Mouse (Mus musculus): ENCODE data around the gene Eya2. TPM values are rescaled to one million over a fixed set of nuclear protein-coding genes. Genes with fewer than 3 reads are reported as not detected.
"Not testable (repeated sequence)": the region's sequence is repeated elsewhere in the genome, so short reads cannot be mapped to it uniquely, and the experiment has no call there.

Gene Eya2
- polyA plus RNA-seq (2012; rRNA removed), result 1.1 and 1.5 TPM in 2 replicates

GRCm38 (mm10) chr2:165594907-165595675 is at the start of gene Eya2:
Gene Eya2, plus strand, starts transcription at chr2:165595032.
- 2% methylated on average over 76 of the region's 83 CpGs for WGBS
- no peak for DNase-seq (ENCODE audit: low read depth, low spot score)

DNA sequence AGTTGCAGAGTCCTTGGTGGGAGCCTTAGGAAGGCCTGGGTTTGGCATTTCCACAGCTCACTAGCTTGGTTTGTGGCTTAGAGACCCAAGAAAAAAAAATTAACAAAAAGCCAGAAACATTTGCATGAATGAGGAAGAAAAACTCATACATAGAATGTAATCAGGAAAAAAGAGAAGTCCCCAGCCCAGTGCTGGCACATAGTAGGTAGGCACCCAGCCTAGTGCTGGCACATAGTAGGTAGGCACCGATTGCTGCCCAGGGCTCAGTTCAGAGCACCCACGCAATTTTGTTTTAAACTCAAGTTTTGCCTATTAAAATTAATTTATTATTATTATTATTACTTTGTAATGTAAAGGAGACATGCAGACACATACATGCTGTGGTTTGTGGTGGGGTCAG is 49.1 kb upstream of the Eya2 start:
- 89% methylated on average over 2 of the region's 2 CpGs for WGBS
- no peak for DNase-seq (ENCODE audit: low read depth, low spot score)

DNA sequence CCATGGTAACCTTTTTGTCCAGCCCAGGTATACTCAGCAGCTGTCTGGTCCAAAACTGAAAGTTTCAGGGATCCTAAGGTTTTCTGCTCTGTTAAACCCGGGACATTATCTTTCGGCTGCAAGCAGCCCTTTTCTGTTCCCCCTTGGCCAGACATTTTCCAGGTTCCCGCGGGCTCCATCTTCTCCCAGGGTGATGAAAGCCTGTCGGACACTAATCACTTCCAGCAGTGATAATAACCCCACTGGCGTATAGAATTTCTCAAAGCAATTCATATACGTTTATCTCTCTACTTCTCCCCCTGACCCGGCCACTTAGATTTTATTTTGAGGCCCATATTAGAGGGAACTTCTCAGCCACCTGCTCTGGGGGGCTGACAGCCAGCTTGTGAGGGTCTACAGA is 48.5 kb upstream of the Eya2 start:
- WGBS, result 77% methylated on average over 8 of the region's 8 CpGs
- no peak for DNase-seq (ENCODE audit: low read depth, low spot score)

DNA sequence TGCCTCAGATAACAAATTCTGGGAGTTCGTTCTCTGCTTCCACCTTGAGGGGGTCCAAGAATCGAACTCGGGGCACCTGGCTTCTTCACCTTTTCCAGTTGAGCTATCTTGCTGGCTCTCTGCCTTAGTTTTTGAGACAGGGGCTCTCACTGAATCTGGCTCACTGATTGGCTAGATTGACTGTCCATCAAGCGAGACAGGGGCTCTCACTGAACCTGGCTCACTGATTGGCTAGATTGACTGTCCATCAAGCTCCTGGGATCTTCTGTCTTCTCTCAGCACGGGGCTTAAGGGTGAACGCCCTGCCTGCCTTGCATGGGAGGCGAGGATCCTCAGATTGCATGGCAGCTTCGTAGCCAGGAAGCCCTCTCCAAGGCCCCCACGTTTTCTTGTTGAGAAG is 47.4 kb upstream of the Eya2 start:
- 55% methylated on average over 9 of the region's 9 CpGs for WGBS
- DNase-seq (ENCODE audit: low read depth, low spot score), result no peak

DNA sequence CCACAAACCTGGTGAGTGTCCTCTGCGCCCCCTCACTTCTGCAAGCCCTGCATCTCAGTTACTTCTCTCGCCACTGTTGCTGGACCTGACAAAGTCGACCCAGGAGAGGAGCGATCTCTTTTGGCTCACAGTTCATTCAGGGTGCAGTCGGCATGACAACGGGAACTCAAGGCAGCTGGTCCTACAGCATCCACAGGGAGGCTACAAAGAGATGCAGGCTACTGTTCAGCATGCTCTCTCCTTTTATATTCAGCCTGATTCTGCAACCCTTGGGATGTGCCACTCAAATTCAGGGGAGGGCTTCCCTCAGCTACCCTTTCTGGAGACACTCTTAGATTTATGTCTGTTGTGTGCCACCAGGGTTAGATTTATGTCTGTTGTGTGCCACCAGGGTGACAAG is 46.2 kb upstream of the Eya2 start:
- WGBS, result 75% methylated on average over 6 of the region's 6 CpGs
- DNase-seq (ENCODE audit: low read depth, low spot score), result no peak

GRCm38 (mm10) chr2:165550410-165550809 is 44.4 kb upstream of the Eya2 start:
- 75% methylated on average over 7 of the region's 7 CpGs for WGBS
- not testable (repeated sequence) for DNase-seq (ENCODE audit: low read depth, low spot score)

GRCm38 (mm10) chr2:165554066-165554465 is 40.8 kb upstream of the Eya2 start:
- DNase-seq (ENCODE audit: low read depth, low spot score), result no peak
- 83% methylated on average over 9 of the region's 9 CpGs for WGBS

DNA sequence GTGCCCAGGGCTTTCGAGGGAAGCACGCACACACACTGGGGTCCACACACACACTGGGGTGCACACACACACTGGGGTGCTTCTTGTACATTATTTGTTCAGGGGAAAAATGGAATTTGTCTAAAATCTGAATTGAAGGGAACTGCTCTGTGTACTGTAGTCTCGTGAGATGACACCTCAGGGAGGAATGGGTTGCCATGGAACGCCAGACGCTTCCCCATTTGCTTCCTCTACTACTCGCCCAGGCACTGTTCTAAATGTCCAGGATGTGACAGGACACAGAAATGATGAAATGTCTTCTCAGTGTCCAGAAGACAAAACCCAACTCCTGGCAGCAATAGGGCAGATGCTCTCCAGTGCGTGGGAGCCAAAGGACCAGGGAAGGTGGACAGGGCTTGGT is 37.6 kb upstream of the Eya2 start:
- 87% methylated on average over 7 of the region's 7 CpGs for WGBS
- DNase-seq (ENCODE audit: low read depth, low spot score), result no peak

- DNase-seq (ENCODE audit: low read depth, low spot score), result no peak
- WGBS, result 31% methylated on average over 11 of the region's 11 CpGs
These were observed 35.9 kb upstream of the Eya2 start for GRCm38 (mm10) chr2:165558916-165559315.

DNA sequence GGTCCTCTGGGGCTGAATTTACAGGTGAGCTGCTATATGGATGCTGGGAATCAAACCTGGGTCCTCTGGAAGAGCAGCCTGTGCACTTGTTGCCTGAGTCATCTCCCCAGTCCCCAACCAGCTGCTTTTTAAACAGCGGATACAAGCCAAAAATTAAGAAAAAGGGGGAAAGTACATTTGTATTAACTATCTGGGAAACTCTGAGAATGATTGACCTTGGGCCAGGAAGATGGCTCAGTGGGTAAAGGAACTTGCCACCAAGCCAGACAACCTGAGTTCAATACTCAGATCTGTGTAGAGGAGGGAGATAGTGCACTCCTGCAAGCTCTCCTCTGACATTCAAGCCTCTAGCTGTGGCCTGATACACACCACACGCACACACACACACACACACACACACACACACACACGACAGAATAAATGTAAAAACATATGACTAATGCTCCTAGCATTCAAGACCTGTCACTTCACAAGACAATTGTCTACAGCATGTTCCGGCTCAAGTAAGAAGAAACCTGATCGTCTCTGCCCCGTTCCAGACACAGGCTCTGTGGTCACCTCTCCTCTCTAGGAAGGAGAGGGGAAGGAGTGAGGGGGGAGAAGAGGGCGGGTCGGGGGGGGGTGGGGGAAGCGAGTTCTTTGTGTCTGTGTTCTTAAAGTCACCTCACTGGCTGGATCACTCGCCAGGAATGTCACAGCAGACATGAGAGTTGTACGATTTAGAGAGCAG is 35.2 kb upstream of the Eya2 start:
- no peak for DNase-seq (ENCODE audit: low read depth, low spot score)
- 38% methylated on average over 11 of the region's 11 CpGs for WGBS

GRCm38 (mm10) chr2:165561861-165562260 is 33.0 kb upstream of the Eya2 start:
- 82% methylated on average over 6 of the region's 6 CpGs for WGBS
- DNase-seq (ENCODE audit: low read depth, low spot score), result no peak

GRCm38 (mm10) chr2:165563298-165564058 is 31.4 kb upstream of the Eya2 start:
- DNase-seq (ENCODE audit: low read depth, low spot score), result no peak
- WGBS, result under 1% methylated on average over 52 of the region's 52 CpGs

GRCm38 (mm10) chr2:165564101-165564500 is 30.7 kb upstream of the Eya2 start:
- WGBS, result 37% methylated on average over 8 of the region's 8 CpGs
- DNase-seq (ENCODE audit: low read depth, low spot score), result no peak

DNA sequence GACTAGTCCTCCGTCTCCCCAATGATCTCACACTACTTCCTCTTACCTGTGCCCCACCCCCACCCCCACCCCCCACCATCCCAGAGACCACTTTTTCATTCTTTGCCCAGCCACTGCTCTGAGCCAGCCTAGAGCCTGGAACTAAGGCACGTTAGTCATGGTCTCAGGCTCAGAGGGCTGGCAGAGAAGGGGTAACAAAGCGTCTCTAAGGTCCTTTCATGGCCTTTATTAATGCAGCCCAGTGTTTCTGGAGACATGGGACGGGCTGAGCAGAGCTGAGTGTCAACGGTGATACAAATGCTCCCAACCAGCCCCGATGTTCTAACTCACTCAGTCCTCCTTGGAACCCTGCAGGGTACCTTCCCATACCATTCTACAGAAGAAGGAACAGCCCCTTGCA is 30.2 kb upstream of the Eya2 start:
- no peak for DNase-seq (ENCODE audit: low read depth, low spot score)
- 75% methylated on average over 6 of the region's 6 CpGs for WGBS

- 20% methylated on average over 6 of the region's 6 CpGs for WGBS
- peak; percentile 44 for DNase-seq (ENCODE audit: low read depth, low spot score)
These were observed 27.9 kb upstream of the Eya2 start for GRCm38 (mm10) chr2:165566898-165567297.

DNA sequence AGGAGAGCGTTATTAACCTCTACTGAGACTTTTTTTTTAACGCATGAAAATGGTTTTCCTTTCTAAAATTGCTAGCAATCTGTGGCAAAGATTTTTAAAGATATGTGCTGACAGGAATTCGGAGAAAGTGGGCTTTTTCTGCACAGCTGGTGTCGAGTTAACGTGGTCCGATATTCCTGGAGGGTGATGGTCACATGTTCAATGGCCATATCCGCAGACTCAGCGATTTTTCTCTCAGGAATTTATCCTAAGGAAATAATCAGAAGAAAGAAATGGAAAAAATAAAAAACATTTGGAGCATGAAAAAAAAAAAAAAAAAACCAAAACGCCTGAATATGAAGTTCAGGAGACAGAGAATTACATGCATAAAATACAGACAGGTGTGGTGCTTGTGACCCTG is 27.0 kb upstream of the Eya2 start:
- no peak for DNase-seq (ENCODE audit: low read depth, low spot score)
- 86% methylated on average over 9 of the region's 9 CpGs for WGBS

GRCm38 (mm10) chr2:165568911-165569310 is 25.9 kb upstream of the Eya2 start:
- DNase-seq (ENCODE audit: low read depth, low spot score), result no peak
- 71% methylated on average over 6 of the region's 6 CpGs for WGBS

DNA sequence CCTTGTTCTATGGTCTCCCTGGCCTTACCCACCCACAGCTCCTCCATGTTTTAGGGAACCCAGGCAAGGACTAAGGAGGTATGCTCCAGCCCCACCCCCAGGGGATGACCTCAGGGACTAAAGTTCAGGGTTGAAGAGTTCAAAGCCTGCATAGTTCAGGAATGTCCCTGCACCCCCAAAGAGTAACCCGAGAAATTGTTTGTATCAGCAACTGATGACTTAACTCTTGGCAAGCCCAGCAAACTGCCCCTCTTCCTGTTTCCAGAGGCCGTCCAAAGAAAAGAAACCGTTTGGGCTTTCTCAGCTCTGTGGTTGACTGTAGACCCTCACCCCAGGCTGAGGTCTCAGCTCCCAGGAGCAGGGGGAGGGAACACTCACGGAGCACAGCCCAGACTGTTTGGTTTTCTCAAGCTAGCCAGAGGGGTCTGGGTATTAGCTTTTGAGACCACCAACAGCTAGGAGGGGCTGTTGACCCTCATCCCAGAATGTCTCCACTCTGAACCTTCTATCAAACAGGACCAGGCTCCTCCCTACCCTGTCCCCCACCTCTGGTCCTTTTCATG is 23.5 kb upstream of the Eya2 start:
- no peak for DNase-seq (ENCODE audit: low read depth, low spot score)
- 48% methylated on average over 4 of the region's 4 CpGs for WGBS

DNA sequence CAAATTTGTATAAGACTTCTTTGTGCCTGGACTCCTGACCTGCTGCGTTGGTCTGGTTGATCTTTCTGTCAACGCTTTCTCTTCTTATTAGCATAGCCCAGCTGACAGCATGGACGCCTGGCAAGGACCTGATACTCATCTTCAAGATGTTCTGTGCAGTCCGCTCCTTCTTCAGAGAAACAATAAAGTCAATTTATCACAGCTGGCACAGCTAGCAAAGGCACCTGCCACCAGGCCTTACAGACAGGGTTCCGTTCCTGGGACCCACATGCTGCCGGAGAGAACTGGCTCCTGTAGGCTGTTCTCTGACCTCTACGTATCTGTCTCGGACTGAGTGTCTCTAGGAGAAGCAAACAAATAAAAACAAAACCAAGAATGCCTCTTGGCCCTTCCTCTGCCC is 11.8 kb upstream of the Eya2 start:
- WGBS, result 72% methylated on average over 8 of the region's 8 CpGs
- no peak for DNase-seq (ENCODE audit: low read depth, low spot score)

- WGBS, result 73% methylated on average over 4 of the region's 4 CpGs
- no peak for DNase-seq (ENCODE audit: low read depth, low spot score)
These were observed 11.3 kb upstream of the Eya2 start for GRCm38 (mm10) chr2:165583518-165583917.
